Mouse (Mus musculus) kidney, adult 2 months (tissue): ENCODE measurements around the gene Chga. TPM values are rescaled to one million over a fixed set of nuclear protein-coding genes. Genes with fewer than 3 reads are reported as not detected.

Experiments
- DNase-seq: peaks from one replicate; pipeline ENCODE4 v3.0.0; 2021
- H3K27ac ChIP-seq: fragments of 200-500 bp; 2 replicates; pipeline ENCODE4 v1.5.1; 2012; ENCODE audit warnings: low read depth, low read length, control low read depth, inconsistent platforms; ENCODE audit not compliant: insufficient read depth
- H3K27me3 ChIP-seq: fragments of 200-500 bp; replicated peaks from 2 replicates; pipeline ENCODE4 v1.6.1; 2012; ENCODE audit warnings: mild to moderate bottlenecking, moderate library complexity, low read length, inconsistent platforms; ENCODE audit not compliant: control insufficient read depth, insufficient read depth
- H3K36me3 ChIP-seq: fragments of 200-500 bp; 2 replicates; pipeline ENCODE4 v1.6.1; 2012; ENCODE audit warnings: mild to moderate bottlenecking, moderate library complexity, low read length, inconsistent platforms; ENCODE audit not compliant: control insufficient read depth, insufficient read depth
- H3K4me1 ChIP-seq: fragments of 200-500 bp; 2 replicates; pipeline ENCODE4 v1.6.1; 2011; ENCODE audit warnings: low read length; ENCODE audit not compliant: control insufficient read depth, insufficient read depth
- H3K4me3 ChIP-seq: fragments of 200-500 bp; 2 replicates; pipeline ENCODE4 v1.5.1; 2011; ENCODE audit warnings: mild to moderate bottlenecking, low read depth, low read length, control low read depth; ENCODE audit not compliant: insufficient read depth
- CTCF ChIP-seq: fragments of 200-500 bp; conservative IDR thresholded peaks from 2 replicates; pipeline ENCODE4 v1.5.1; 2011; ENCODE audit warnings: low read depth, mild to moderate bottlenecking, control low read depth, low read length, moderate library complexity, mixed read lengths; ENCODE audit not compliant: insufficient read depth, insufficient read length
- POLR2A ChIP-seq: fragments of 200-500 bp; IDR thresholded peaks from one replicate; pipeline ENCODE4 v1.6.1; 2011; ENCODE audit warnings: low read depth, low read length, control low read depth
- WGBS: fragments of 180-500 bp; shearing (Covaris S2); methylation state at CpG from one replicate; pipeline ENCODE4 v1.1.7; 2018; 5-methylcytosine and 5-hydroxymethylcytosine counted together
- polyA plus RNA-seq: library from polyadenylated mRNA; depleted of rRNA; stranded (reverse); fragments of >200 nt; gene quantifications from 2 replicates; pipeline ENCODE4 v1.2.3, GENCODE M21; 2012

Gene Chga
- polyA plus RNA-seq, 1 experiment, result 1.2 TPM

DNA sequence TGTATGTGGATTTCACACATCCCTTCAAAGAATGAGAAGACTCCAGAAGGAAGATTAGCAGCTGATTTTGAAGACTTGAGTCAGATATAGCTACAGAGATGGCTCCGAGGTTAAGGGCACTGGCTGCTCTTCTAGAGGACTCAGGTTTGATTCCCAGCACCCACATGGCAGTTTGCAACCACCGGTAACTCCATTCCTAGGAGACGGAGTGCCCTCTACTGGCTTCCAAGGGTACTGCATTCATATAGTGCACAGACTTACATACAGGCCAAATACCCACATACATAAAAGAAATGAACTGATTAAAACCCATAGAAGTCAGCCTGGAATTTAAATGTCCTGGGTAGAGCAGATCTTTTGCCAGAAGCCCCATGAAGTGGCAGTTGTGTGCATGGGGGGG is 43.8 kb downstream of the Chga start:
- DNase-seq, result no peak
- TF ChIP-seq POLR2A (no peak), CTCF (no peak)
- no peaks in the 10 kb centered on the region for H3K4me1 ChIP-seq
- H3K27me3 ChIP-seq, result no peaks in the 10 kb centered on the region
- no peak overlapping the region for H3K27ac ChIP-seq
- no peak overlapping the region for H3K4me3 ChIP-seq
- no peaks in the 10 kb centered on the region for H3K36me3 ChIP-seq
- WGBS, result 98% methylated on average over 3 of the region's 3 CpGs

DNA sequence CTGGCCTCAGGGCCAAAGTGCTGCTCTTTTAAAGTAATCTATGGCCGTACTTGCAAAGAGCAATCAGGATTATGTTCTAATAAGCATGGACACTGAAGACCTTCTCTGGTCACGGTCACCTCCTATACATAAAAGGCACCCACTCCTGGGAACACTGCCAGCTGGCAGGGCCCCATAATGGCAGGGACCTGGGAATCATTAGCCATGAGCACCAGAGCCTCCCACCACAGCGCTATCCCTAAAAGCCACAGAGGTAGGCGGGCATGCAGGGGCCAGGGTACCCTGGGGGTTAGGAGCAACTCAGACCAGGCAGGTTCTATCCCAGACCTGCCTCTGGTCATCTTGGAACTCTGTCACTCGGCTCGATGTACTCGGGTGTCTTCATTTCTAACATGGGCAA is 45.0 kb downstream of the Chga start:
- WGBS, result 49% methylated on average over 7 of the region's 7 CpGs
- peak; percentile 61 for DNase-seq
- TF ChIP-seq CTCF, result no peak
- TF ChIP-seq POLR2A, result no peak
- no peak overlapping the region for H3K4me3 ChIP-seq
- no peaks in the 10 kb centered on the region for H3K27me3 ChIP-seq
- no peaks in the 10 kb centered on the region for H3K4me1 ChIP-seq
- H3K27ac ChIP-seq, result no peak overlapping the region
- H3K36me3 ChIP-seq, result no peaks in the 10 kb centered on the region

- Histone ChIP-seq H3K4me3 (no peak overlapping the region), H3K27me3 (no peaks in the 10 kb centered on the region), H3K4me1 (no peaks in the 10 kb centered on the region), H3K27ac (no peak overlapping the region), H3K36me3 (no peaks in the 10 kb centered on the region)
- TF ChIP-seq POLR2A, result no peak
- no peak for TF ChIP-seq CTCF
- peak; percentile 27 for DNase-seq
- 68% methylated on average over 6 of the region's 6 CpGs for WGBS
Observed at GRCm38 (mm10) chr12:102600345-102600744, 45.6 kb downstream of the Chga start.

GRCm38 (mm10) chr12:102601847-102602246 is 47.1 kb downstream of the Chga start:
- Histone ChIP-seq H3K27ac (no peak overlapping the region), H3K36me3 (no peaks in the 10 kb centered on the region), H3K27me3 (no peaks in the 10 kb centered on the region), H3K4me1 (no peaks in the 10 kb centered on the region), H3K4me3 (no peak overlapping the region)
- TF ChIP-seq POLR2A (no peak), CTCF (no peak)
- DNase-seq, result no peak
- 80% methylated on average over 8 of the region's 8 CpGs for WGBS

- Histone ChIP-seq H3K27me3 (no peaks in the 10 kb centered on the region), H3K36me3 (no peaks in the 10 kb centered on the region), H3K27ac (no peak overlapping the region), H3K4me1 (no peaks in the 10 kb centered on the region), H3K4me3 (no peak overlapping the region)
- 78% methylated on average over 9 of the region's 9 CpGs for WGBS
- TF ChIP-seq POLR2A (no peak), CTCF (no peak)
- no peak for DNase-seq
Observed at GRCm38 (mm10) chr12:102602255-102603041, 47.7 kb downstream of the Chga start.

DNA sequence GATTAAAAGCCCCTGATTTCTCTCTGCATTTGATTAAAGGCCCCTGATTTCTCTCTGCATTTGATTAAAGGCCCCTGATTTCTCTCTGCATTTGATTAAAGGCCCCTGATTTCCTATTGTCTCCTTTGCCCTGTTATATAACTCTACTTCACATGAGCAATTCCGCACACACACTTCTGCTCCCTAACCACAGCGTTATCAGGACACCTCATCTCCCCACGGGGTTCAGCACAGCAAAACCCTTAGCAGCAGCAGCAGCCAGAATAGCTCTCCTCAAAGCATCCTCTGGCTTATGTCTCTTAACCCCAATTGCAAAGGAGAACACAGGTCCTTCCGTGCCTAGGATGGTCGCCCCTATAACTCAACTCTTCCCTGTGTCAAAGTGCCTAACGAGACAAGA is 50.8 kb downstream of the Chga start:
- TF ChIP-seq POLR2A (no peak), CTCF (no peak)
- H3K36me3 ChIP-seq, result no peaks in the 10 kb centered on the region
- no peak for DNase-seq
- 90% methylated on average over 6 of the region's 6 CpGs for WGBS
- H3K4me3 ChIP-seq, result no peak overlapping the region
- 0 out of 2 replicates have a peak, but pooled peaks cover 3% of the 10 kb centered on the region for H3K4me1 ChIP-seq
- H3K27ac ChIP-seq, result no peak overlapping the region
- H3K27me3 ChIP-seq, result no peaks in the 10 kb centered on the region

GRCm38 (mm10) chr12:102607066-102607465 is 52.3 kb downstream of the Chga start:
- Histone ChIP-seq H3K27ac (no peak overlapping the region), H3K4me3 (no peak overlapping the region), H3K4me1 (0 out of 2 replicates have a peak, but pooled peaks cover 3% of the 10 kb centered on the region), H3K36me3 (no peaks in the 10 kb centered on the region), H3K27me3 (no peaks in the 10 kb centered on the region)
- DNase-seq, result no peak
- TF ChIP-seq CTCF (no peak), POLR2A (no peak)
- WGBS, result 88% methylated on average over 8 of the region's 8 CpGs
